Mouse (Mus musculus) bone marrow, adult 2 months (tissue): ENCODE measurements at regions not wholly inside any gene's neighbourhood (a gene's known extent, or its start where the extent isn't known, plus 50 kb on each side); places are given as distances from the start of the nearest gene placed in this dataset.

Source experiments
- CTCF ChIP-seq: fragments of 200-500 bp; IDR thresholded peaks from 2 replicates; pipeline ENCODE4 v1.5.1; 2011; ENCODE audit warnings: low read length, control low read depth; ENCODE audit not compliant: control insufficient read depth, insufficient read depth
- POLR2A ChIP-seq: fragments of 200-500 bp; IDR thresholded peaks from 2 replicates; pipeline ENCODE4 v1.6.1; 2011; ENCODE audit warnings: low read depth, mild to moderate bottlenecking, control low read depth, low read length, borderline replicate concordance; ENCODE audit not compliant: control insufficient read depth

GRCm38 (mm10) chr2:137821344-137821916 lies 434.9 kb upstream of the Btbd3 start:
- TF ChIP-seq CTCF, result no peak
- TF ChIP-seq POLR2A, result no peak
